ENCODE assay signal across 10 mouse cellular contexts in genomic region chr15:98778191-98778770, GRCm38 (mm10). TPM values are rescaled to one million over a fixed set of nuclear protein-coding genes. Genes with fewer than 3 reads are reported as not detected.
DNase-seq lines count a peak whose midpoint lies in the region; ATAC-seq and TF ChIP-seq lines count a peak whose summit lies in the region.
"Had no signal": no experiment of that assay in that cellular context is flagged by ENCODE, and none has a peak within 500 bp of the region (broad histone marks: within the 10 kb centered on the region; RNA-seq: fewer than 3 reads in every experiment).

No protein-coding gene starts in this region.

- TF ChIP-seq POLR2A in CH12.LX (IDR thresholded peaks at IDR 0.05; ENCODE audit: low read depth, low read length), result no peak

- no peak for TF ChIP-seq CTCF in CH12.LX (conservative IDR thresholded peaks at IDR 0.05 in 1 of 2, IDR thresholded peaks at IDR 0.05 in 1 of 2; ENCODE audit: low read depth in 2 of 2, low read length in 2 of 2)

- H3K4me1 ChIP-seq in CH12.LX (ENCODE audit: control insufficient read depth in 1 of 2, insufficient read depth in 2 of 2), result peaks cover 15 to 55% of the 10 kb centered on the region in 2 experiments
- H3K4me1 ChIP-seq in forebrain, embryonic 15.5 days, result peaks cover 20% of the 10 kb centered on the region
- peaks cover 24% of the 10 kb centered on the region for H3K4me1 ChIP-seq in liver, embryonic 15.5 days (replicated peaks)

- no peaks in the 10 kb centered on the region for H3K79me2 ChIP-seq in CH12.LX (replicated peaks; ENCODE audit: control insufficient read depth, extremely low read depth, insufficient read depth, poor library complexity, severe bottlenecking)

- ATAC-seq in forebrain, embryonic 15.5 days (replicated peaks), result no peak
- no peak for ATAC-seq in liver, embryonic 15.5 days (ENCODE audit: insufficient read depth)
- ATAC-seq in granulocyte monocyte progenitor cell, adult 5-6 weeks (replicated peaks; ENCODE audit: poor library complexity, severe bottlenecking), result no peak

- dilution Hi-C loops in CH12.LX (cut with MboI; ENCODE audit: extremely low pct_ligation_motif_present, extremely low pct_unique_long_range_greater_than_20kb, low sequenced_read_pairs), result no loop called here

- H3K9ac ChIP-seq in CH12.LX (ENCODE audit: insufficient read depth, low read depth), result 0 out of 2 replicates have a peak overlapping the region, but pooled peaks have one; percentile 10
- H3K9ac ChIP-seq in forebrain, embryonic 15.5 days (replicated peaks), result no peak overlapping the region
- H3K9ac ChIP-seq in liver, embryonic 15.5 days, result no peak overlapping the region

- WGBS in forebrain, embryonic 15.5 days, result 1% methylated on average over 25 of the region's 25 CpGs
- under 1% methylated on average over 25 of the region's 25 CpGs for WGBS in liver, embryonic 15.5 days (ENCODE audit: insufficient replicate concordance)

- H3K4me3 ChIP-seq in CH12.LX (replicated peaks in 1 of 3; ENCODE audit: low read depth in 2 of 3, low read length in 2 of 3, poor library complexity in 1 of 3), result peak overlapping the region in 2 of 3 experiments; percentile 32 to 62
- H3K4me3 ChIP-seq in forebrain, embryonic 15.5 days, result peak overlapping the region; percentile 13
- H3K4me3 ChIP-seq in liver, embryonic 15.5 days (replicated peaks), result peak overlapping the region; percentile 18

- no peak for TF ChIP-seq EP300 in CH12.LX (IDR thresholded peaks at IDR 0.05; ENCODE audit: low read length)

- H3K36me3 ChIP-seq in CH12.LX (replicated peaks in 1 of 2; ENCODE audit: control insufficient read depth in 1 of 2, insufficient read depth in 1 of 2, low read length in 1 of 2), result peaks cover 0 to 11% of the 10 kb centered on the region in 2 experiments
- no peaks in the 10 kb centered on the region for H3K36me3 ChIP-seq in forebrain, embryonic 15.5 days
- no peaks in the 10 kb centered on the region for H3K36me3 ChIP-seq in liver, embryonic 15.5 days (replicated peaks)

- peaks cover 2% of the 10 kb centered on the region for H3K27me3 ChIP-seq in CH12.LX (replicated peaks)
- H3K27me3 ChIP-seq in forebrain, embryonic 15.5 days, result peaks cover 91% of the 10 kb centered on the region
- peaks cover 93% of the 10 kb centered on the region for H3K27me3 ChIP-seq in liver, embryonic 15.5 days

- in situ Hi-C loops in CH12.LX (cut with MboI; ENCODE audit: low pct_ligation_motif_present, low pct_unique_long_range_greater_than_20kb, low sequenced_read_pairs), result no loop called here

- TF ChIP-seq RAD21 in CH12.LX (IDR thresholded peaks at IDR 0.05; ENCODE audit: low read depth, low read length), result no peak

- intact Hi-C loops in gastrocnemius, postnatal 36 days (cut with DNase I), result no loop called here

- H3K4me2 ChIP-seq in CH12.LX (ENCODE audit: insufficient read depth, low read depth, poor library complexity, severe bottlenecking), result peak overlapping the region; percentile 45; the same call in 1 of the 2 replicates
- peak overlapping the region; percentile 26 for H3K4me2 ChIP-seq in forebrain, embryonic 15.5 days (replicated peaks)
- peak overlapping the region; percentile 8; the same call in 1 of the 2 replicates for H3K4me2 ChIP-seq in liver, embryonic 15.5 days

- H3K27ac ChIP-seq in CH12.LX (ENCODE audit: insufficient read depth, low read depth), result no peak overlapping the region
- no peak overlapping the region for H3K27ac ChIP-seq in forebrain, embryonic 15.5 days (replicated peaks)
- H3K27ac ChIP-seq in liver, embryonic 15.5 days (replicated peaks), result no peak overlapping the region

- peak; percentile 66 for DNase-seq in 3134 (ENCODE audit: extremely low read depth, insufficient read length, low spot score)
- peak; percentile 49 for DNase-seq in CH12.LX (ENCODE audit: extremely low read depth)
- DNase-seq in urinary bladder, adult 18-20 months (ENCODE audit: low spot score in 2 of 2), result no peak
- no peak for DNase-seq in gastrocnemius, postnatal 36 days
- DNase-seq in cerebellum, adult 11 months, result no peak

- no peaks in the 10 kb centered on the region for H3K9me3 ChIP-seq in CH12.LX (replicated peaks; ENCODE audit: low read length)
- no peaks in the 10 kb centered on the region for H3K9me3 ChIP-seq in forebrain, embryonic 15.5 days
- H3K9me3 ChIP-seq in liver, embryonic 15.5 days (replicated peaks), result no peaks in the 10 kb centered on the region

TF ChIP-seq in CH12.LX, 34 proteins besides CTCF, POLR2A, EP300 and RAD21:
- no peak for TF ChIP-seq USF2 (conservative IDR thresholded peaks at IDR 0.05; ENCODE audit: low read depth, low read length)
- no peak for TF ChIP-seq MAX (IDR thresholded peaks at IDR 0.05; ENCODE audit: low read length)
- no peak for TF ChIP-seq MAZ (IDR thresholded peaks at IDR 0.05; ENCODE audit: low read depth, low read length)
- TF ChIP-seq TCF12 (IDR thresholded peaks at IDR 0.05; ENCODE audit: low read depth, low read length), result no peak
- no peak for TF ChIP-seq ELF1 (IDR thresholded peaks at IDR 0.05; ENCODE audit: low read depth, low read length)
- no peak for TF ChIP-seq USF1 (IDR thresholded peaks at IDR 0.05; ENCODE audit: low read depth, low read length)
- no peak for TF ChIP-seq BHLHE40 (IDR thresholded peaks at IDR 0.05; ENCODE audit: low read depth, low read length)
- no peak for TF ChIP-seq SMC3 (IDR thresholded peaks at IDR 0.05; ENCODE audit: low read depth, low read length)
- TF ChIP-seq UBTF (IDR thresholded peaks at IDR 0.05; ENCODE audit: low read depth, low read length), result no peak
- no peak for TF ChIP-seq TBP (conservative IDR thresholded peaks at IDR 0.05; ENCODE audit: low read depth, low read length)
- no peak for TF ChIP-seq IRF4 (IDR thresholded peaks at IDR 0.05; ENCODE audit: low read depth, low read length)
- TF ChIP-seq ZMIZ1 (IDR thresholded peaks at IDR 0.05; ENCODE audit: low read depth, low read length), result no peak
- no peak for TF ChIP-seq RCOR1 (conservative IDR thresholded peaks at IDR 0.05; ENCODE audit: low read depth, low read length)
- TF ChIP-seq MAFK (IDR thresholded peaks at IDR 0.05; ENCODE audit: insufficient replicate concordance, low read length), result no peak
- TF ChIP-seq E2F4 (IDR thresholded peaks at IDR 0.05; ENCODE audit: insufficient replicate concordance, low read depth, low read length), result no peak
- no peak for TF ChIP-seq ZKSCAN1 (IDR thresholded peaks at IDR 0.05; ENCODE audit: borderline replicate concordance, low read depth, low read length)
- TF ChIP-seq HCFC1 (IDR thresholded peaks at IDR 0.05; ENCODE audit: low read depth, low read length), result no peak

RNA-seq across cellular contexts. Expression of gene Wnt10b, which starts 0.3 kb away (rescaled TPM):
- total RNA-seq in CH12.LX (2012; rRNA removed) (19.1 and 25.4 TPM in 2 replicates), CH12.LX (2014; rRNA removed) (61.6 and 64.4 TPM in 2 replicates)
- polyA plus RNA-seq in CH12.LX (2012; ENCODE audit: insufficient read length, low read depth), result 56.2 and 58.0 TPM in 2 replicates
- not detected in 2 replicates for polyA plus RNA-seq in forebrain, embryonic 15.5 days (2015; fragmentation: Nextera tagmentation; extraction: Ambion mirVana)
- not detected in 2 replicates for polyA plus RNA-seq in liver, embryonic 15.5 days (2015; fragmentation: Nextera tagmentation; extraction: Ambion mirVana)
- total RNA-seq in gastrocnemius, postnatal 36 days (2021), result under 1 TPM; 0.69 to 0.87 TPM
- 0.47 TPM in 1 of 2 replicates, not detected in the other for total RNA-seq in granulocyte monocyte progenitor cell, adult 5-6 weeks (2014; fragmentation: Nextera tagmentation)
- total RNA-seq in granulocyte monocyte progenitor cell, adult 5-6 weeks (2017), result 0.26 TPM in 1 of 2 replicates, not detected in the other

RNA-seq across cellular contexts. Expression of gene Wnt1, which starts 11.4 kb away (rescaled TPM):
- total RNA-seq in CH12.LX (2012; rRNA removed) (not detected in 2 replicates), CH12.LX (2014; rRNA removed) (not detected in 2 replicates)
- polyA plus RNA-seq in CH12.LX (2012; ENCODE audit: insufficient read length, low read depth), result not detected in 2 replicates
- 0.19 and 0.25 TPM in 2 replicates for polyA plus RNA-seq in forebrain, embryonic 15.5 days (2015; fragmentation: Nextera tagmentation; extraction: Ambion mirVana)
- polyA plus RNA-seq in liver, embryonic 15.5 days (2015; fragmentation: Nextera tagmentation; extraction: Ambion mirVana), result not detected in 2 replicates
- not detected for total RNA-seq in gastrocnemius, postnatal 36 days (2021)
- total RNA-seq in granulocyte monocyte progenitor cell, adult 5-6 weeks (2014; fragmentation: Nextera tagmentation), result not detected in 2 replicates
- total RNA-seq in granulocyte monocyte progenitor cell, adult 5-6 weeks (2017), result not detected in 2 replicates
- total RNA-seq: adrenal gland, postnatal 36 days; gastrocnemius, adult 18-20 months had no signal

RNA-seq across cellular contexts. Expression of gene Arf3, which starts 15.3 kb away (rescaled TPM):
- total RNA-seq in CH12.LX (2012; rRNA removed) (32.5 and 33.8 TPM in 2 replicates), CH12.LX (2014; rRNA removed) (33.9 and 41.0 TPM in 2 replicates)
- polyA plus RNA-seq in CH12.LX (2012; ENCODE audit: insufficient read length, low read depth), result 158 and 182 TPM in 2 replicates
- 82.3 and 88.2 TPM in 2 replicates for polyA plus RNA-seq in forebrain, embryonic 15.5 days (2015; fragmentation: Nextera tagmentation; extraction: Ambion mirVana)
- 11.7 and 14.3 TPM in 2 replicates for polyA plus RNA-seq in liver, embryonic 15.5 days (2015; fragmentation: Nextera tagmentation; extraction: Ambion mirVana)
- total RNA-seq in gastrocnemius, postnatal 36 days (2021), result 1 to 10 TPM; 7.4 to 8.2 TPM
- total RNA-seq in granulocyte monocyte progenitor cell, adult 5-6 weeks (2014; fragmentation: Nextera tagmentation), result 39.0 and 41.4 TPM in 2 replicates
- total RNA-seq in granulocyte monocyte progenitor cell, adult 5-6 weeks (2017), result 29.9 and 32.7 TPM in 2 replicates

RNA-seq across cellular contexts. Expression of gene Ddn, which starts 31.0 kb away (rescaled TPM):
- total RNA-seq in CH12.LX (2012; rRNA removed) (0.04 TPM in 1 of 2 replicates, not detected in the other), CH12.LX (2014; rRNA removed) (not detected in 2 replicates)
- polyA plus RNA-seq in CH12.LX (2012; ENCODE audit: insufficient read length, low read depth), result 0.08 TPM in 1 of 2 replicates, not detected in the other
- polyA plus RNA-seq in forebrain, embryonic 15.5 days (2015; fragmentation: Nextera tagmentation; extraction: Ambion mirVana), result 0.46 and 0.47 TPM in 2 replicates
- not detected in 2 replicates for polyA plus RNA-seq in liver, embryonic 15.5 days (2015; fragmentation: Nextera tagmentation; extraction: Ambion mirVana)
- under 1 TPM; 0.28 to 0.96 TPM for total RNA-seq in gastrocnemius, postnatal 36 days (2021)
- not detected in 2 replicates for total RNA-seq in granulocyte monocyte progenitor cell, adult 5-6 weeks (2014; fragmentation: Nextera tagmentation)
- total RNA-seq in granulocyte monocyte progenitor cell, adult 5-6 weeks (2017), result not detected in 2 replicates

RNA-seq across cellular contexts. Expression of gene Fkbp11, which starts 50.3 kb away (rescaled TPM):
- total RNA-seq in CH12.LX (2012; rRNA removed) (75.0 and 132 TPM in 2 replicates), CH12.LX (2014; rRNA removed) (21.0 and 23.4 TPM in 2 replicates)
- polyA plus RNA-seq in CH12.LX (2012; ENCODE audit: insufficient read length, low read depth), result 22.2 and 27.6 TPM in 2 replicates
- polyA plus RNA-seq in forebrain, embryonic 15.5 days (2015; fragmentation: Nextera tagmentation; extraction: Ambion mirVana), result 3.5 and 3.6 TPM in 2 replicates
- 156 and 176 TPM in 2 replicates for polyA plus RNA-seq in liver, embryonic 15.5 days (2015; fragmentation: Nextera tagmentation; extraction: Ambion mirVana)
- 1 to 10 TPM; 1.4 to 1.7 TPM for total RNA-seq in gastrocnemius, postnatal 36 days (2021)
- total RNA-seq in granulocyte monocyte progenitor cell, adult 5-6 weeks (2014; fragmentation: Nextera tagmentation), result 37.6 and 39.9 TPM in 2 replicates
- 63.8 and 66.3 TPM in 2 replicates for total RNA-seq in granulocyte monocyte progenitor cell, adult 5-6 weeks (2017)

Comparison
In these comparisons a context has a peak if more than half of its experiments do, and no peak if none do; other contexts are left out.
1. DNase-seq: peak in 3134 (single experiment) and CH12.LX (single experiment); none in urinary bladder, adult 18-20 months (0 of 2), gastrocnemius, postnatal 36 days (0 of 2) and cerebellum, adult 11 months (single experiment).
2. RNA of gene Wnt10b, which starts 0.3 kb away (total RNA-seq): 19.1 to 64.4 TPM in CH12.LX; 0.69 to 0.87 TPM in gastrocnemius, postnatal 36 days and 0.26 to 0.47 TPM in granulocyte monocyte progenitor cell, adult 5-6 weeks; every median in the first group is over 10 times any median in the second.
3. Peak in every context shown above with its lines, with median percentiles within 50 percentile points of each other: H3K4me2 ChIP-seq and H3K4me3 ChIP-seq.